In genomic region chr16:33239305-33239704, GRCm38 (mm10) we compare ENCODE assay signal across 20 mouse cellular contexts. TPM values are rescaled to one million over a fixed set of nuclear protein-coding genes. Genes with fewer than 3 reads are reported as not detected.
A peak's percentile ranks its signal among the peaks of the same experiment; 100 is the strongest.
DNase-seq lines count a peak whose midpoint lies in the region; ATAC-seq lines count a peak whose summit lies in the region.
"Had no signal": no experiment of that assay in that cellular context is flagged by ENCODE, and none has a peak within 500 bp of the region (broad histone marks: within the 10 kb centered on the region; RNA-seq: fewer than 3 reads in every experiment).

No protein-coding gene starts in this region.

- peak; percentile 31 for DNase-seq in heart, adult 11 months
- DNase-seq in heart, adult 9 months (ENCODE audit: low spot score in 2 of 2), result no peak
- peak; percentile 72 for DNase-seq in 416B (ENCODE audit: low read depth)
- DNase-seq in yolk sac, embryonic 10.5 days (ENCODE audit: low spot score), result no peak
- DNase-seq in ovary, postnatal 10 days (ENCODE audit: low spot score), result no peak
- DNase-seq: adrenal gland, adult 2 months; adrenal gland, adult 8-10 months; adrenal gland, postnatal 10 days; adrenal gland, postnatal 14 days; adrenal gland, postnatal 25 days; adrenal gland, postnatal 36 days; B cell, adult 2 months; cerebellum, adult 11 months; cerebellum, adult 11-12 months; cerebellum, adult 18-20 months; cerebellum, adult 2 months had no signal

- peak; percentile 54 for ATAC-seq in common myeloid progenitor, adult 5-6 weeks (replicated peaks; ENCODE audit: low read depth, poor library complexity, severe bottlenecking)
- ATAC-seq: activated CD4-positive, CD25-positive, alpha-beta regulatory T cell, adult 4 months; CD4-positive, CD25-positive, alpha-beta regulatory T cell, adult 4 months; Patski had no signal

RNA-seq across cellular contexts. Expression of gene Snx4, which starts 11.9 kb away (rescaled TPM):
- total RNA-seq in common myeloid progenitor, adult 5-6 weeks (2017), result 63.6 and 76.9 TPM in 2 replicates

RNA-seq across cellular contexts. Expression of gene Osbpl11, which starts 54.4 kb away (rescaled TPM):
- 11.6 and 17.8 TPM in 2 replicates for total RNA-seq in common myeloid progenitor, adult 5-6 weeks (2017)

Comparison
In these comparisons a context has a peak if more than half of its experiments do, and no peak if none do; other contexts are left out.
1. DNase-seq: peak in heart, adult 11 months (single experiment) and 416B (single experiment); none in heart, adult 9 months (0 of 2), yolk sac, embryonic 10.5 days (single experiment) and ovary, postnatal 10 days (single experiment).